Mouse (Mus musculus): ENCODE measurements around the gene Fmnl3.

- no peak for TF ChIP-seq EP300 (IDR thresholded peaks at IDR 0.05; ENCODE audit: low read depth in 1 of 2, low read length in 2 of 2)
- TF ChIP-seq CTCF (IDR thresholded peaks at IDR 0.05 in 2 of 3, conservative IDR thresholded peaks at IDR 0.05 in 1 of 3; ENCODE audit: control insufficient read depth in 1 of 3, insufficient read depth in 1 of 3, low read depth in 2 of 3, low read length in 3 of 3, poor library complexity in 1 of 3, severe bottlenecking in 1 of 3) = no peak
- TF ChIP-seq MAFK (IDR thresholded peaks at IDR 0.05; ENCODE audit: borderline replicate concordance, low read depth, low read length) = no peak
- no peak for TF ChIP-seq ZKSCAN1 (IDR thresholded peaks at IDR 0.05; ENCODE audit: low read depth, low read length)
Observed at GRCm38 (mm10) chr15:99408845-99409244, 38.6 kb upstream of the Fmnl3 start.
